Mouse (Mus musculus) brain, embryonic 14.5 days (tissue): ENCODE measurements around the gene Creb5. TPM values are rescaled to one million over a fixed set of nuclear protein-coding genes. Genes with fewer than 3 reads are reported as not detected.
A peak's percentile ranks its signal among the peaks of the same experiment; 100 is the strongest.

Experiments used
- DNase-seq: peaks from one replicate; pipeline ENCODE4 v3.0.0-alpha.2; 2011; ENCODE audit warnings: low read depth
- CTCF ChIP-seq: fragments of 200-500 bp; IDR thresholded peaks from 2 replicates; pipeline ENCODE4 v1.5.1; 2012; ENCODE audit warnings: inconsistent platforms, mild to moderate bottlenecking, moderate library complexity, borderline replicate concordance; ENCODE audit not compliant: insufficient read depth, insufficient read length; ENCODE audit errors: extremely low read depth
- POLR2A ChIP-seq: fragments of 200-500 bp; IDR thresholded peaks from 2 replicates; pipeline ENCODE4 v1.6.1; 2012; ENCODE audit warnings: mild to moderate bottlenecking, inconsistent platforms, borderline replicate concordance; ENCODE audit not compliant: poor library complexity, insufficient read depth, insufficient read length, severe bottlenecking; ENCODE audit errors: extremely low read depth
- polyA plus RNA-seq: library from polyadenylated mRNA; depleted of rRNA; stranded (reverse); fragments of >200 nt; gene quantifications from 2 replicates; pipeline ENCODE4 v1.2.3, GENCODE M21; 2012

Gene Creb5
- polyA plus RNA-seq, 1 experiment: 3.9 TPM

DNA sequence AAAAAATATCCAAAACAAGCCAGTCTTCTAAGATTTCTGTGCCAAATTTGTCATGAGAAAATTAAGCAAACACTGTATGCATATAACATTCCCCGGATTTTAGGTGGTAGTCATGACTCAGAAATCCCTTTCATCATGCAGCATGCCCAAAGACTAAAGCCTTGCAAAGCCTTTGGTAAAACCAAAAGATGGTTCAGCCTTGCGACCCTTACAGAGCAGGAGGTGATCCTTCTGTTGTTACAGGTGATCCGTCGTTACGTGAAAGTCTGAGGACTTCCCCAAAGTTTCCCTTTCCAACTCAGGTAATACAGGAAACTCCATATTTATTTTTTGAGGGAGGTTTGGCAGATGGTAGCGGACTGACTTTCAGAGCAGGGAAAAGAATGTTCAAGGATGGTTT, 122.1 kb downstream of the Creb5 start:
- TF ChIP-seq POLR2A: no peak
- TF ChIP-seq CTCF: no peak
- no peak for DNase-seq

DNA sequence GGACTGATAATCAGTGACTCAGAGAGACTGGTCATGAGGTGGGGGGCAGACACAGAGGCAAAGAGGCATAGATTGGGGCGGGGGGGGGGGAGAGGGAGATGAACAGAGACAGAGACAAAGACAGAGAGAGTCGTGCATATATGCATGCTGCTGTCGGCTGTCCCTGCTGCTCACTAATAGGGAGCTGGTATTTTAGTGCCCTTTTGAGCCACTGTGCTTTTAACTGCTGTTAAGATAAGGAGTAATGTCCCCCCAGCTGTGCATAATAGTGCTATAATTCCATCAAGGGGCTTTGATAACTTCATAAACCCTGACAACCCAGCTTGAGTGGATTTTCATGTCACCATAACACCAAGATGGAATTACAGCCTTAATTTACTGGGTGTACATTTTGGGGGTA, 134.3 kb downstream of the Creb5 start:
- no peak for TF ChIP-seq POLR2A
- DNase-seq: peak; percentile 41

DNA sequence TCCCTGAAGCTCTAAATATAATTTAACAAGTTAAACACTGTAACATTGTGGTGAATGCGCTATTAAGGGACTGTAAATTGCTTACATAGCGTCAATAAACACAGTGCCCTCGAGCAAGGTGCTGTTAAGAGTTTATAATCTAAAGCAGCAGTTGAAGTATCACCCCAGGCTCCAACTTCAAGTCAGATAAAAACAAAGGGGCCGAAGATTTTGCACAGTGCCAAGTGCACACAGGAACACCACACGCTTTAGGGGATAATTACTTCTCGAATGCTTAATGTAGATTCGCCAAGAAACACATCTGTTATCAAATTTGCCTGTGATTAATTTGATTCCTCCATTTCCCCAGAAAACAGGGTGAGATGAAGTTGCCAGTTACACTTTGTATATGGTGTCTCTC, 142.3 kb downstream of the Creb5 start:
- TF ChIP-seq CTCF (no peak), POLR2A (no peak)
- DNase-seq: peak; percentile 79

DNA sequence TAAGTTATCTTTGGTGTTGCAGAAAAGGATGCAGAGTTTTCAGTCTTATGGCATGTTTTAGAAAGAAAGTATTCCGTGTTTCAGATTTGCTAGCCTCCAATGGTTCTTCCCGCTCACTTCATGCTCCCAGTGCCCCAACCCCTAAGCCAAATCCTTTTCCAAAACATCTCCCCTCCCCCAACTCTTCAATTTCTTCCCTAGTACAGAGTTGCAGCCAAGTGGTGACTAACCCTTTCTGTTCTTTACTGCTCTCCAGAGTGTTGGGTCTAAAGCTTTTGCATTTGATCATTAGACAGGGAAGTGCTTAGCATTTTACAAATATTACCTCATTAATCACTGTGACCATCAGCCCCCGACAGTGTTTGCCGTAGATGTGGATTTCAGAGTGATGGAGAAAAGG, 142.8 kb downstream of the Creb5 start:
- TF ChIP-seq POLR2A (no peak), CTCF (no peak)
- peak; percentile 75 for DNase-seq

DNA sequence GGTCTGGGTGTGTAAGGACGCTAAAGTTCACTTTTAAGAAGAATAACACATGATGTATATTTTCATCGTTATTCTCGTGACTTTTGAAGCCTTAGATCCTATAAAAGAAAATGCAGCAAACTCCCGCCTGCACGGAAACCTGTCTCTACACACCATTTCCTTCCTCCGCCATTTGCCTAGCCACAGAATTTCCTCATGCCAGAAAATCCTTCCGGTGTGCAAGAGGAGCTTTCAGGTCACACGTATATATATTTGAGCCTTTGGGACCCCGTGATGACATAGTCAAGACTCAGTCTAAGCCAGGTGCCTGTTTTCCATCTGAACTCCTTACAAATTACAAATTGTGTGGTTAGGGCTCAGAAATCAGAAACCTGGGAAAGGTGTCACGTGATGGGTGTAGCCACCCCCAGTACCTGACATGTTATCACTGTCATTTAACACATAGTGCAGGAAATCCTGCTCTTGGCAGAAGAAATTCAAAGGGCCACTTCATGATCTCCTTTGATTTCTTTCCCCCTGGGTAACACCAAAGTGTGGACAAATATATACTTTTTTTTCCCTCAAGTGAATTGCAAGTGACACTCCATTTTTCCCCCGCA, 158.9 kb downstream of the Creb5 start:
- DNase-seq: no peak
- no peak for TF ChIP-seq CTCF
- TF ChIP-seq POLR2A: no peak

DNA sequence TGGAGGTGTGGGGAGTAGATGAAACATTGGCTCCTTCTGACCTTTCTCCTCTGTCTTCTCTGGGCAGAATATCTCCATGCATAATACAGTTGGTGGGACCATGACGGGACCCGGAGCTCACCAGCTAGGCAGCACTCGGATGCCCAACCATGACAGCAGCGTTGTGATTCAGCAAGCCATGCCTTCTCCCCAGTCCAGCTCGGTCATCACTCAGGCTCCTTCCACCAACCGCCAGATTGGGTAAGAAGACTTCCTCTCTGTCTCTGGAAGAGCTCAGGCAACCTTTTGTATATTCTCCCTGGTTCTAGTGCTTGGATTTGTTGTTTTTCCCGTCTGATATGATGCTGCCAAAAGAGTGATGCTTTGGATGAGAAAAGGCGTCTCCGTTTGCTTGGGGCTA, 160.4 kb downstream of the Creb5 start:
- DNase-seq: no peak
- TF ChIP-seq CTCF (no peak), POLR2A (no peak)

DNA sequence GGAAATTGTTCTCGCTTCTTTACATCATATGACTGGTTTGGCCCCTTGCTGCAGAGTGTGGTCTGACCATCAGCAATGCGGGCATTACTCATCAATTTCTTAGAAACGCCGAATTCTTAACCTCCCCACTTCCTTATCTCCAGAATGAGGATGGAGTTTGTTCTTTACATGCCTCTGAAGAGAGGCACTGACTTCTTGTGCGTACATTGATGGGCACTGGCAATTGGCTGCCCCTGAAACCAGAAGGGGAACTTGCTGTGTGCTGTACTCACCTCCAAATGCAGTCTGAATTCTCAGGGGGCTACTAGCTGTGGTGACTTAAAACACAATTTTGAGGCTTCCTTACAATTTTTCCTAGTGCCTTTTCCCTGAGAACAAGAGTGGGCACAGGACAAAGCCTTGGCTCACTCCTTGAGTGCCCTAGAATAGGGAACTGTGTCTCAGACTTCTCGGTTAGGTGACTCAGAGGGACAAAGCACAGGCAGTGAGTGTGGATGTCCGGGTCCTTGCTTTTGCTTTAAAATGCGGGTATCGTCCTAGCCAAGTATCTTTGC, 161.3 kb downstream of the Creb5 start:
- no peak for TF ChIP-seq CTCF
- TF ChIP-seq POLR2A: no peak
- DNase-seq: no peak

DNA sequence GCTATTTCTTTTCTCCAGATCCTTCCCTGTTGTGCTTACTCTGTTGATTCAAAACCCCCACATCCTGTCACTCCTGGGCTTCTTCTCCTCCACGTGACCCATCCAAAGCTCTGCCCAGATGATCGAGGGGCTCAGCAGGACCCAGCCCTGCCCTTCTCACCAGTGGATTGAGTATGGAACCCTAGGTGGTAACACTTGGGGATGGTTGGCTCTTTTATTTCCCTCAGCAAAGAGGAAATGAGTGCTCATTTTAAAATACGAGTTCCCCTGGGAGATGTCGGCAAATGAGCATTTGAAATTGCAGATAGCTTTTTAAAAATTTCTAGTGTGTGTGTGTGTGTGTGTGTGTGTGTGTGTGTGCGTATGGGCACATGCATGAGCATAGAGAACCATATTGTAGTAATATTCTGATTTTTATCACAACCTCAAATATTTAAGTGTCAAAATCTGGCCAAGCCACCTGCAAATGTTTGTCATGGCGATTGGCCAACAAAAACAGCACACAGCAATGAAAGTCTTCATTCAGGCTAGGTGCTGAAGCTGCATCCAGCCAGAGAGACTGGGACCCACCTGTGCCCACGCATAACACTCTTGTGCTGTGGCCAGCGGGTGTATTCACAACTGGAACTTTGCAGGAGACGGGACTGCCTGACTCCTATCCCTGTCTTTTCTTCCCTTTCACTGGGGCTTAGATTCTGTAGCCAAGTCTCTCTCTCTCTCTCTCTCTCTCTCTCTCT, 162.5 kb downstream of the Creb5 start:
- TF ChIP-seq POLR2A (no peak), CTCF (no peak)
- DNase-seq: peak; percentile 45

DNA sequence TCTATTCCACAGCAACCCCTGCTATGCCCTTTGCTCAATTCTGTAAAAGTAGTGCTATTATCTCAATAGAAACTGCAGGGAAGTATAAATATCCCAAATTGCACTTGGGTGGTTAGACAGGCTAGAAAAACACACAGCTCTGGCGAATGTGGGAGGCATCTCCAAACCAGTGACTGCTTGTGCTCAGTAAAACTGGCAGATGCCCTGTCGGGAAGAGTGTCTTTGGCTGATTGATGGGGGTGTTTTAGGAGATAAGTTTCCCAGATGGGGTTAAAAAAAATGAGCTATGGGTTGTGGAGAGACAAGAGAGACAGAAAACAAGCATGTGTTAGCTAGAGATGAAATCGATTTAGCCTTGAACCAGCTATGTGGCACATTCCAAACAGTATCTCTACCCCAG, 163.4 kb downstream of the Creb5 start:
- TF ChIP-seq POLR2A: no peak
- TF ChIP-seq CTCF: no peak
- peak; percentile 61 for DNase-seq

DNA sequence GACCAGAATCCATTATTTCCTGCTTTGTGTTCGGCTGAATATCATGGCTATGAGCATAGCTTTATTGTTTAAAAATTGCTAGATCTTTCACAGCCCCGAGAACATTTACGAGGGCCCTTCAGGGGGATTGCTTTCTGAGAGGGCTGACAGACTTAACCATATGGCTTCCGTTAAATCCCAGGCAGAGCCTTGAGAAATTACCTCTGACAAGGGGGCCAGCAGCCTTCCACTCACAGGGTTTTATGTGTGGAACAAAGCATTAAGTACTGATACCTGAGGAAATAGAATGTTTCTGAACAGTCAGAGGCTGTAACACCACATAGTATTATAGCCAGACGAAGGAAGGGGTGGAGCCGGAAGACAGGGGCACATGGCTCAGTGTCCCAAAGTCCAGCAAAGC, 165.2 kb downstream of the Creb5 start:
- DNase-seq: peak; percentile 53

DNA sequence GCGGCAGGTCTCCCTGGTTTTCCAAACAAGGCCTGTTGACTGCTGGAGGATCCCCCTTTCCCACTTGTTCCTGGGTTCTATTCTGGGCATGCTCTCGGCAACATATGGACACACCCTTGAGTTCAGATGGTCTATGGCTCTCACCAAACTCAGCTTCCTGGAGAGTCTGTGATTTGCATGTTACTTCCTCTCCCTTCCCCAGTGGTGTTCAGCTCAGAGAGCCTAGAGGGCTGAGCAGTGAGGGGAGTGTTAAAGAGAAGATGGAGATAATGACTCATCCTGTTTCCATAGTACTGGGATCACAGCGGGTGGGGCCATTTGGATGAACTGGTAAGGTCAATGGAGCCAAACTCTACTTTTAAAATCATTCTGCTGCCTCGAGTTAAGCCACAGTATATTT, 168.4 kb downstream of the Creb5 start:
- no peak for DNase-seq
- TF ChIP-seq POLR2A (no peak), CTCF (no peak)

More for the DNA sequence above, 165.2 kb downstream of the Creb5 start:
- TF ChIP-seq POLR2A: no peak
- no peak for TF ChIP-seq CTCF

DNA sequence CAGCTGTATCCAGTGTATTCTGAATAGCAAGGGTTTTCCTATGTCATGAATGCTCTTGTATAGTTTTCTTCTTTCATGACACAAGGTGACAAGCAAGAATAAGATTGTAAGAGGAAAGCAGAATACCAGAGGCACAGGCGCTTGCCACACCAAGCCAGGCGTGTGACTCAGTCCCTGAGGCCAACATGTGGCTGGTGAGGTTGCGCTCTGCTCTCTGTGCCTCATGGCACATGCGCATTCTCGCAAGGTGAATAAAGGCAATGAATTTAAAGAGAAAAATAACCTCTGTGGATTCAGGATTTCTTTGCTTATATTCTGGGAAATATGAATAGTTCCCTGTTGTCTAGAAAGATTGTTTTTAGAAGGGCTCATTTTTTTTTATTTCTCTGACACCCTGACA, 169.0 kb downstream of the Creb5 start:
- no peak for TF ChIP-seq CTCF
- no peak for TF ChIP-seq POLR2A
- DNase-seq: no peak
